Mouse (Mus musculus) forebrain, embryonic 13.5 days (tissue): ENCODE results near the gene Il1rl2. TPM values are rescaled to one million over a fixed set of nuclear protein-coding genes. Genes with fewer than 3 reads are reported as not detected.

Experiments used
- ATAC-seq: fragments of 200-750 bp; cut with Nextera tagmentation; 2 replicates; pipeline ENCODE4 v1.8.0; 2017
- H3K27ac ChIP-seq: fragments of 300-500 bp; sonication (generic); 2 replicates; pipeline ENCODE4 v1.5.1; 2015; ENCODE audit warnings: inconsistent platforms, mild to moderate bottlenecking, moderate library complexity
- H3K27me3 ChIP-seq: fragments of 300-500 bp; sonication (generic); 2 replicates; pipeline ENCODE4 v1.6.1; 2015; ENCODE audit warnings: mild to moderate bottlenecking, inconsistent platforms
- H3K36me3 ChIP-seq: fragments of 300-500 bp; sonication (generic); 2 replicates; pipeline ENCODE4 v1.6.1; 2015; ENCODE audit warnings: mild to moderate bottlenecking, inconsistent platforms; ENCODE audit not compliant: poor library complexity, severe bottlenecking
- H3K4me1 ChIP-seq: fragments of 300-500 bp; sonication (generic); 2 replicates; pipeline ENCODE4 v1.6.1; 2015; ENCODE audit warnings: inconsistent platforms
- H3K4me2 ChIP-seq: fragments of 300-500 bp; sonication (generic); 2 replicates; pipeline ENCODE4 v1.6.1; 2015; ENCODE audit warnings: inconsistent platforms, mild to moderate bottlenecking, moderate library complexity
- H3K4me3 ChIP-seq: fragments of 300-500 bp; sonication (generic); 2 replicates; pipeline ENCODE4 v1.5.1; 2015; ENCODE audit warnings: mild to moderate bottlenecking, inconsistent platforms
- H3K9ac ChIP-seq: fragments of 300-500 bp; sonication (generic); 2 replicates; pipeline ENCODE4 v1.6.1; 2015; ENCODE audit warnings: mild to moderate bottlenecking, inconsistent platforms
- H3K9me3 ChIP-seq: fragments of 300-500 bp; sonication (generic); replicated peaks from 2 replicates; pipeline ENCODE4 v1.6.1; 2016; ENCODE audit warnings: inconsistent platforms
- WGBS: fragments of 180-500 bp; shearing (Covaris S2); methylation state at CpG from one replicate; pipeline ENCODE4 v1.1.7; 2015; 5-methylcytosine and 5-hydroxymethylcytosine counted together
- polyA plus RNA-seq: library from polyadenylated mRNA; unstranded; fragments of >200 nt; fragmentation: Nextera tagmentation; extraction: Ambion mirVana; gene quantifications from 2 replicates; pipeline ENCODE4 v1.2.1, GENCODE M21; 2015

Gene Il1rl2
- polyA plus RNA-seq, 1 experiment from 2014 or later: 0.85 TPM

- H3K9me3 ChIP-seq: no peaks in the 10 kb centered on the region
- no peak overlapping the region for H3K9ac ChIP-seq
- no peak for ATAC-seq
- no peak overlapping the region for H3K4me3 ChIP-seq
- H3K36me3 ChIP-seq: no peaks in the 10 kb centered on the region
- H3K4me2 ChIP-seq: no peak overlapping the region
- peaks cover 12% of the 10 kb centered on the region for H3K4me1 ChIP-seq
- peaks cover 35% of the 10 kb centered on the region for H3K27me3 ChIP-seq
- WGBS: 82% methylated on average over 3 of the region's 3 CpGs
- no peak overlapping the region for H3K27ac ChIP-seq
Observed at GRCm38 (mm10) chr1:40327604-40328003, 3.2 kb downstream of the Il1rl2 start.

GRCm38 (mm10) chr1:40329526-40329925 lies 5.1 kb downstream of the Il1rl2 start:
- H3K4me1 ChIP-seq: peaks cover 12% of the 10 kb centered on the region
- H3K27ac ChIP-seq: no peak overlapping the region
- ATAC-seq: no peak
- no peak overlapping the region for H3K4me3 ChIP-seq
- H3K36me3 ChIP-seq: no peaks in the 10 kb centered on the region
- no peak overlapping the region for H3K4me2 ChIP-seq
- 81% methylated on average over 1 of the region's 1 CpGs for WGBS
- no peaks in the 10 kb centered on the region for H3K9me3 ChIP-seq
- peaks cover 24% of the 10 kb centered on the region for H3K27me3 ChIP-seq
- H3K9ac ChIP-seq: no peak overlapping the region

- H3K27me3 ChIP-seq: peaks cover 18% of the 10 kb centered on the region
- no peak for ATAC-seq
- no peak overlapping the region for H3K4me3 ChIP-seq
- H3K4me2 ChIP-seq: no peak overlapping the region
- H3K27ac ChIP-seq: no peak overlapping the region
- no peaks in the 10 kb centered on the region for H3K36me3 ChIP-seq
- H3K9me3 ChIP-seq: no peaks in the 10 kb centered on the region
- peaks cover 9% of the 10 kb centered on the region for H3K4me1 ChIP-seq
- no peak overlapping the region for H3K9ac ChIP-seq
- 90% methylated on average over 8 of the region's 8 CpGs for WGBS
Observed at GRCm38 (mm10) chr1:40330181-40330580, 5.8 kb downstream of the Il1rl2 start.

GRCm38 (mm10) chr1:40339346-40339745 lies 14.9 kb downstream of the Il1rl2 start:
- Histone ChIP-seq H3K27ac (no peak overlapping the region), H3K9me3 (no peaks in the 10 kb centered on the region), H3K4me3 (no peak overlapping the region), H3K36me3 (no peaks in the 10 kb centered on the region), H3K4me1 (no peaks in the 10 kb centered on the region), H3K9ac (no peak overlapping the region), H3K27me3 (no peaks in the 10 kb centered on the region), H3K4me2 (no peak overlapping the region)
- no peak for ATAC-seq
- 81% methylated on average over 1 of the region's 1 CpGs for WGBS

GRCm38 (mm10) chr1:40340102-40340501 lies 15.7 kb downstream of the Il1rl2 start:
- Histone ChIP-seq H3K4me1 (no peaks in the 10 kb centered on the region), H3K4me3 (no peak overlapping the region), H3K9ac (no peak overlapping the region), H3K27ac (no peak overlapping the region), H3K27me3 (no peaks in the 10 kb centered on the region), H3K9me3 (no peaks in the 10 kb centered on the region), H3K4me2 (no peak overlapping the region), H3K36me3 (no peaks in the 10 kb centered on the region)
- no peak for ATAC-seq
- WGBS: 91% methylated on average over 4 of the region's 4 CpGs

- H3K36me3 ChIP-seq: no peaks in the 10 kb centered on the region
- no peak overlapping the region for H3K9ac ChIP-seq
- H3K4me2 ChIP-seq: no peak overlapping the region
- no peaks in the 10 kb centered on the region for H3K4me1 ChIP-seq
- H3K27me3 ChIP-seq: no peaks in the 10 kb centered on the region
- 85% methylated on average over 4 of the region's 4 CpGs for WGBS
- H3K4me3 ChIP-seq: no peak overlapping the region
- H3K9me3 ChIP-seq: no peaks in the 10 kb centered on the region
- H3K27ac ChIP-seq: no peak overlapping the region
- ATAC-seq: no peak
Observed at GRCm38 (mm10) chr1:40352158-40352903, 27.9 kb downstream of the Il1rl2 start.

GRCm38 (mm10) chr1:40352904-40353286 lies 28.5 kb downstream of the Il1rl2 start:
- Histone ChIP-seq H3K4me1 (no peaks in the 10 kb centered on the region), H3K27ac (no peak overlapping the region), H3K4me3 (no peak overlapping the region), H3K4me2 (no peak overlapping the region), H3K9me3 (no peaks in the 10 kb centered on the region), H3K36me3 (no peaks in the 10 kb centered on the region), H3K27me3 (no peaks in the 10 kb centered on the region), H3K9ac (no peak overlapping the region)
- 46% methylated on average over 2 of the region's 2 CpGs for WGBS
- ATAC-seq: no peak

GRCm38 (mm10) chr1:40354665-40355064 lies 30.3 kb downstream of the Il1rl2 start:
- H3K4me2 ChIP-seq: no peak overlapping the region
- H3K27ac ChIP-seq: no peak overlapping the region
- no peak overlapping the region for H3K4me3 ChIP-seq
- no peaks in the 10 kb centered on the region for H3K9me3 ChIP-seq
- no peaks in the 10 kb centered on the region for H3K27me3 ChIP-seq
- no peak overlapping the region for H3K9ac ChIP-seq
- no peak for ATAC-seq
- no peaks in the 10 kb centered on the region for H3K4me1 ChIP-seq
- 94% methylated on average over 3 of the region's 3 CpGs for WGBS
- no peaks in the 10 kb centered on the region for H3K36me3 ChIP-seq

GRCm38 (mm10) chr1:40355431-40355843 lies 31.0 kb downstream of the Il1rl2 start:
- ATAC-seq: no peak
- H3K4me1 ChIP-seq: no peaks in the 10 kb centered on the region
- no peak overlapping the region for H3K27ac ChIP-seq
- H3K27me3 ChIP-seq: no peaks in the 10 kb centered on the region
- no peaks in the 10 kb centered on the region for H3K36me3 ChIP-seq
- 90% methylated on average over 4 of the region's 4 CpGs for WGBS
- no peak overlapping the region for H3K4me3 ChIP-seq
- no peak overlapping the region for H3K9ac ChIP-seq
- no peaks in the 10 kb centered on the region for H3K9me3 ChIP-seq
- no peak overlapping the region for H3K4me2 ChIP-seq

GRCm38 (mm10) chr1:40355904-40356521 lies 31.6 kb downstream of the Il1rl2 start:
- no peak overlapping the region for H3K4me2 ChIP-seq
- WGBS: 90% methylated on average over 10 of the region's 10 CpGs
- H3K9ac ChIP-seq: no peak overlapping the region
- no peaks in the 10 kb centered on the region for H3K27me3 ChIP-seq
- no peaks in the 10 kb centered on the region for H3K36me3 ChIP-seq
- no peaks in the 10 kb centered on the region for H3K4me1 ChIP-seq
- H3K4me3 ChIP-seq: no peak overlapping the region
- no peak for ATAC-seq
- H3K9me3 ChIP-seq: no peaks in the 10 kb centered on the region
- no peak overlapping the region for H3K27ac ChIP-seq

- H3K27me3 ChIP-seq: no peaks in the 10 kb centered on the region
- H3K36me3 ChIP-seq: no peaks in the 10 kb centered on the region
- 32% methylated on average over 2 of the region's 2 CpGs for WGBS
- H3K9me3 ChIP-seq: no peaks in the 10 kb centered on the region
- ATAC-seq: no peak
- H3K9ac ChIP-seq: no peak overlapping the region
- no peaks in the 10 kb centered on the region for H3K4me1 ChIP-seq
- no peak overlapping the region for H3K4me2 ChIP-seq
- H3K4me3 ChIP-seq: no peak overlapping the region
- no peak overlapping the region for H3K27ac ChIP-seq
Observed at GRCm38 (mm10) chr1:40357921-40358320, 33.5 kb downstream of the Il1rl2 start.

- ATAC-seq: no peak
- Histone ChIP-seq H3K27ac (no peak overlapping the region), H3K4me1 (no peaks in the 10 kb centered on the region), H3K9me3 (no peaks in the 10 kb centered on the region), H3K27me3 (no peaks in the 10 kb centered on the region), H3K4me2 (no peak overlapping the region), H3K4me3 (no peak overlapping the region), H3K9ac (no peak overlapping the region), H3K36me3 (no peaks in the 10 kb centered on the region)
- WGBS: 68% methylated on average over 2 of the region's 2 CpGs
Observed at GRCm38 (mm10) chr1:40358351-40358750, 33.9 kb downstream of the Il1rl2 start.

- H3K4me2 ChIP-seq: no peak overlapping the region
- no peak overlapping the region for H3K4me3 ChIP-seq
- H3K27ac ChIP-seq: no peak overlapping the region
- H3K9ac ChIP-seq: no peak overlapping the region
- no peaks in the 10 kb centered on the region for H3K4me1 ChIP-seq
- 90% methylated on average over 4 of the region's 4 CpGs for WGBS
- H3K9me3 ChIP-seq: no peaks in the 10 kb centered on the region
- no peaks in the 10 kb centered on the region for H3K36me3 ChIP-seq
- no peaks in the 10 kb centered on the region for H3K27me3 ChIP-seq
- ATAC-seq: no peak
Observed at GRCm38 (mm10) chr1:40358771-40359181, 34.4 kb downstream of the Il1rl2 start.
